Mouse (Mus musculus): ENCODE results near the gene Itch.
"Not testable (repeated sequence)": the region's sequence is repeated elsewhere in the genome, so short reads cannot be mapped to it uniquely, and the experiment has no call there.

Gene Itch

DNA sequence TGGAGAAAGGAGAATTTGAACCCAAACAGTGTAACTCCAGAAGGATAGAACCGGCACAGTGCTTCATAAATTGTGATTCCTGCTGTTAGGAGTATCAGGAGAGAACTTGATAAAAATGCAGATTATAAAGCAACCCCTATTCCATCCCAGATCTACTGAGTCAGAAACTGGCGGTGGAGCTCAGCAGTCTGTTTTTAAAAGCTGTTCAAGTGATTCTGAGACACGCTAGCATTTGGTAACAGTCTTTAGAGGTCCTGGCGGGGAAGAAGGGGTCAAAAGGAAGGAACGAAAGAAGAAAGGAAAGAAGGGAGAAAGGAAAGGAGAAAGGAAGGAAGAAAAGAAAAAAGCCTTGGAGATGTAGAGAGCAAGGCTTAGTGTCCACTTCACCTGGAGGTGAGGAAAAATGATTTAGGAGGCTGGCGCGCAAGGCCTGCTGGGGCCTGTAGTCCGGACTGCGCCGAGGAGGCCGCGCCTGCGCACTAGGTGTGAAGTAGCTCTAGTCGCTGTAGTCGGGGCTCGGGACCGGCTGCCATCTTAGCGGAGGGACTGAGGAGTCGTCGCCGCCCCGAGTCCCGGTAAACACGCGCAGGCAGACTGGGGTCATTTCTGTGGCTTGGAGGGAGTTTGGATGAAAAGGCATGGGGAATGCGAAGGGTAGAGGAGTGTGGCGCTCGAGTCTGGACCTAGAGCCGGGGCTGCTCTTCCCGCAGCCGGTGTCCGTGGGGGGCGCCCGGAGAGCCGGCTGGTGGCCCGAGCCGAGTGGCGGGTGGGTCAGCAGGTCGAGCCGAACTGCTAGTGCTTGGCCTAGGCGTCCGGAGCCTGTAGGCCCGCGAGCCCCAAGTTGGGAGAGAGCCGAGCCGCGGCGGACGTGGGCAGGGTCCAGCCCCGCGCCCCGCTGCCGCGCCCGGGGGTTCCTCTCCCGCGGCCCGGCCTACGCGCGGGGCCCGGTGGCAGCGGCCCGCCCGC, at the start of gene Itch:
Gene Itch (plus strand): TSS at position 499 of the 966 bp plus-strand sequence.
- peak; percentile 93 for DNase-seq (ENCODE audit: low spot score)

DNA sequence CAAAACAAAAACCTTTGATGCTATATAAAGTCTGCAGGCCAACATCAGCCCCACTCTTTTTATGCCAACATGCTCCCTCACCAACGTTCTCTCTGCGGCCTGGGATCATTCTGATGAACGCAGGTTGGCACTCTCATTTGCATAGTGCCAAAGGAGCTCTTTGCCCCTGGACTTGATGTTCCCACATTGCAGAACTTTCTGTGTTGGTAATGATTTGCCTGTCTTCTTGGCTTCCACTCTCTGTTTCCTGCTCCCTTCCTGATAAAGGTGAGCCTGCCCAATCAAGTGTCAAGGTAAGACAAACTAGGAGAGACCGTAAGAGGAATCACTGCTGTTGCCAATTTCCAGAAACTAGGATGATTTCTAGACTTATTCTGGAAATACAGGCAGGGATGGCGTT, 48.8 kb upstream of the Itch start:
- DNase-seq (ENCODE audit: low spot score): no peak

GRCm38 (mm10) chr2:155086328-155086727, 47.0 kb upstream of the Itch start:
- DNase-seq (ENCODE audit: low spot score): no peak

DNA sequence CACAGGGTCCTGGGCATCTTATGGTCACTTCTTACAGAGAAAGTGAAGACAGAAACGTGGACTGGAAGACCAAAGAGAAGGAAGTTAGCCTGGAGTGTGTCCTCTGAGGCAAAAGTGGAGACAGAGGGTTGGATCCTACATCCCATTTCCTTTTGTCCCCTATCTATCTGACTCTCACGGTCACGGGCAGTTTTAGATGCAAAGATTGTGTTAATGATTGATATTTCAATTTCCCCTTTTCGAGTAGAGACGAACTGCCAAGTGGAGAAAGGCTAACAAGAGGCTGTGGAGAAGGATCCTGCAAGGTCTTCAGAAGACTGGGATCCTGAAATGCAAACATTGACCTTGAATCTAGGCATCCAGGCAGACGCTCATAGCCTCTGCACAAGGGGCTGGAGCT, 45.0 kb upstream of the Itch start:
- no peak for DNase-seq (ENCODE audit: low spot score)

DNA sequence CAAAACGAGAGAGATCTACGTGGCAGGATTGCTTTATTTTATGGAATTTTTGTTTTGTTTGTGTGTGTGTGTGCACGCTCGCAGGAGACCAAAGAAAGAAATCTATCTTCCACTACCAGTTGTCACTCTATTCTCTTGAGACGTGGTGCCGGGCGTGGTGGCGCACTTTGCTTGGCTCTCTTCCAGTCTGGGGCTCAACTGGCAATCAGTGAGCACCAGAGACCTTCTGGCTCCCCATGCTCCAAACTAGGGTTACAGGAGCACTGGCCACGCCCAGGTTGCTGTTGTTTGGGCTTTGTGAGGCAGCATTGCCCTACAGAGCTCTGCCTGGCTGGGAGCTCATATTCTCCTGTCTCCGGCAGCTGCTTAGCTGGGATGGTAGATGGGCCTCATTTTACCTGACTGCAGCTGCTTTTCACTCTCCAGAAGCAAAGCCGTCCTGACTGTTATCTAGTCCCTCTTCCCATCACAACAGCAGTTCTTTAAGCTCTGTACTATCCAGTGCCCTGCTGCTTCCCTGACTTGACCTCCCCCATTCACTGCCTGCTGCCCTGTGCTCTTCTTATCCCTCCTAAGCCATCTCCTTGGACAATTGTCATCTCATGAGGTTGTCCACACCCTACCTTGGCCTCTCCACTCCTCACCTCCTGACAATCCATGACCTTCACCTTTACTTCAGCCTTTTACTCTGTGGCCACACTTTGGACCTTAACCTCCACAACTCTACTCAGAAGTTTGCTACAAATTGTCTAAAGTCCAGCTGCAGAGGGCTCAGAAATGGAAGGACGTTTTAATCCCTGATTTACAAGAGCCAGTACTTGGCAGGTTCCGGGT, 42.2 kb upstream of the Itch start:
- no peak for DNase-seq (ENCODE audit: low spot score)

DNA sequence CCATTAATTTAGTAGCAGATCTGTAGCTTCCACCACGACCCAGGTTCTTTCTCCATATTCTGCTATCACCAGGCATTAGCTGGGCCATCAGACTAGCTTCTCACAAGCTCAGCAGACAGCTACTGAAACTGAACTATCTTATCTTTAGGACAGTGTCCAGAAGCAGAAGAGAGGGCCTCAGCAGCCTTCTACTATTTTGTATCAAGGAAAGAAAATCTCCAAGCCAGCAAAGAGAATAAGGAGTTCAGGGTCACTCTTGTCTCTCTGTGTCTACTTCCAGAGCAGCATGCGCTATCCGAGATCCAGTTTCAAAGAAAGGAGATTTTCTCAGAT, 41.6 kb upstream of the Itch start:
- no peak for DNase-seq (ENCODE audit: low spot score)

GRCm38 (mm10) chr2:155093418-155093817, 39.9 kb upstream of the Itch start:
- no peak for DNase-seq (ENCODE audit: low spot score)

GRCm38 (mm10) chr2:155098720-155099380, 34.5 kb upstream of the Itch start:
- no peak for DNase-seq (ENCODE audit: low spot score)

- peak; percentile 22 for DNase-seq (ENCODE audit: low spot score)
Observed at GRCm38 (mm10) chr2:155099421-155099820, 33.9 kb upstream of the Itch start.

DNA sequence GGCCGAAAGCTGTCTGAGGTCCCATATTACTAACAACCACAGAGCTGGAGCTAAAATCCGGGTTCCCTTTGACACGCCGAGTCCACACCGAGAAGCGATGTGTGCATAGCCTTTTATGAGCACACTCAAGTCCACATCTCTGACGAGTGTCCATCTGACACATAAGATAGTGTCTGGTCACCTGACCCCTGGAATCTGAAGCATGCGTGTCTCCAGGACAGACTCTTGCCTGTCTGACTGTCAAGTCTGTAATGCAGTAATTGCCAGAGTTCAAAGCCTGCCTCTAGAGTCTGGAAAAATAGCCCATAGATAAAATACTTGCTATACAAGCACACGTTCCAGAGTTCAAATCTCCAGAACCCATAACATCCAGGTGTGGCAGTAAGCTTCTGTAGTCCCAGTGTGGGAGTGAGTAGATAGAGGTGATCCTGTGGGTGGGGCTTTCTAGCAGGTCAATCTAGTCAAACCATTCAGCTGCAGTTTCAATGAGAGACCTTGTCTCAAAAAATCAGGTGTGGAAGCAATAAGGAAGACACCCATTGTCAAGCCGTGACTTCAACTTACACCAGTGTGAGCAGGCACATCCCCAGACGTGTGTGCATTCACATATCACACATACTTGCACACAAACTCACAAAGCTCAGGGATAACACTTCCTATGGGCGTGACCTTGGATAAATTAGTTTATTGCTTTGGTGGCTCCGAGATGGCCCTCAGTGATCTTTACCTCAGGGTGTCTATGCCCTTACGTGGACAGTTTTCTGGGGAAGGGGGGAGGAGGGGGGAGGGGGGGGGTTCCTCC, 33.1 kb upstream of the Itch start:
- DNase-seq (ENCODE audit: low spot score): no peak

GRCm38 (mm10) chr2:155100796-155101259, 32.5 kb upstream of the Itch start:
- DNase-seq (ENCODE audit: low spot score): no peak

- DNase-seq (ENCODE audit: low spot score): no peak
Observed at GRCm38 (mm10) chr2:155101761-155102181, 31.5 kb upstream of the Itch start.

GRCm38 (mm10) chr2:155103607-155104006, 29.7 kb upstream of the Itch start:
- no peak for DNase-seq (ENCODE audit: low spot score)

DNA sequence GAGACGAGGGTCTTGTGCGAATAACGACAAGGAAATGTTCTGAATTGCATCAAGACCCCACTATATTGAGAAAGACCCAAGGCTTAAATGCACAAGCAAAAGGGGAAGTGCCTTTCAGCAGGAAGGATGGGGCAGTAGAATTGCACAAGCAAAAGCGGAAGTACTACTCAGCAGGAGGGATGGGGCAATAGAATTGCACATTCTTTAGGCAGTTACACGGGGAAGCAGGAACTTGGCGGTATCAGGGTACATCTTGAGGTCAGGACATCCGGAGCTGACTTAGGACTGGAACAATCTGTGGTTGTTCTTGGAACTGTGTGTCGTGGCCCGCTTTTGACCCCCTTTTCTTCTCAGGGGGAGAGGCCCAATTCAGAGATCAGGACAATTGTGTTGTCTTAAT, 26.0 kb upstream of the Itch start:
- not testable (repeated sequence) for DNase-seq (ENCODE audit: low spot score)

DNA sequence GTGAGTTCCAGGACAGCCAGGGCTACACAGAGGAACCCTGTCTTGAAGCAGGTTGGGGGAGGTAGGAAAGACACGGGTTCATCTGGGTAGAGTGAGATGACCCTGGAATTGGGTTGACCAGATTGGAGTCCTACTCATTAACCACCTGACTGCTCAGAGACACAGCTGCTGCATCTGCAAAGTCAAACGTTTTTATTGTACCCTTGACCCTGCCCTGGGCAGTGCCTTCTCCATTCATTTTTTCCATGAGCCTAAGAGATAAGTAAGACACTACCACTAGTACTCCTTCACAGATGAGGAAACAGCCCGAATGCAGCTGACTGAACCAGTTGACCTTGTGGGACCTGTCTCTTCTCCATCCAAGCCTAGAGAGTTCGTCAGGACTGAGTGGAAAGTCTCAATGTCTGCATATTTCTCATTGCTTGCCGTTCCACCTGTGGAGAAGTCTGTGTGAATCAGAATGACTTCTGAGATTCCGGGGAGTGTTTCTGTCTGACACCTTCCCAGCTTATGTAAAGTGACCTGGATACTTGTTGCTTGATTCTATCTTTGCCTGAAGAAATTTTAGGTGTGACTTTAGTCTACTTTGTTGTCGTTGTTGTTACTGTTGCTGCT, 18.0 kb upstream of the Itch start:
- no peak for DNase-seq (ENCODE audit: low spot score)

GRCm38 (mm10) chr2:155133977-155134860, 910 bp downstream of the Itch start:
- peak; percentile 16 for DNase-seq (ENCODE audit: low spot score)

GRCm38 (mm10) chr2:155135092-155135491, 1.8 kb downstream of the Itch start:
- DNase-seq (ENCODE audit: low spot score): no peak

DNA sequence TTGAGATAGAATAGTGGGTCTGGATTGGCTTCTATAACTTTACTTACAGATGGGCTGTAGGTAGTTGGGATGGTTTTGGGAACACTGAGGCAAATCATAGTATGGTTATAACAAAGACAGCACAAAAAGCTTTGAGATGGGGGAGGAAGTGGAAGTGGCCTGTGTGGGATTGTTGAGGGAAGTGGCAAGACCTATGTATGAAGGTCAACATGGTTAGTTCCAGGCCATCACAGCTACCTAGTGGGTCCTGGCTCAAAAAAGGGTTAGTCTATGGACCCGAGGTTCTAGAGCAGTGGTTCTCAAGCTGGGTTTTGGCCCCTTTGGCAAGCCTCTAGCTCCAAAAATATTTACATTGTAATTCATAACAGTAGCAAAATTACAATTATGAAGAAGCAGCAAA, 2.2 kb downstream of the Itch start:
- no peak for DNase-seq (ENCODE audit: low spot score)

GRCm38 (mm10) chr2:155140986-155141385, 7.7 kb downstream of the Itch start:
- no peak for DNase-seq (ENCODE audit: low spot score)

DNA sequence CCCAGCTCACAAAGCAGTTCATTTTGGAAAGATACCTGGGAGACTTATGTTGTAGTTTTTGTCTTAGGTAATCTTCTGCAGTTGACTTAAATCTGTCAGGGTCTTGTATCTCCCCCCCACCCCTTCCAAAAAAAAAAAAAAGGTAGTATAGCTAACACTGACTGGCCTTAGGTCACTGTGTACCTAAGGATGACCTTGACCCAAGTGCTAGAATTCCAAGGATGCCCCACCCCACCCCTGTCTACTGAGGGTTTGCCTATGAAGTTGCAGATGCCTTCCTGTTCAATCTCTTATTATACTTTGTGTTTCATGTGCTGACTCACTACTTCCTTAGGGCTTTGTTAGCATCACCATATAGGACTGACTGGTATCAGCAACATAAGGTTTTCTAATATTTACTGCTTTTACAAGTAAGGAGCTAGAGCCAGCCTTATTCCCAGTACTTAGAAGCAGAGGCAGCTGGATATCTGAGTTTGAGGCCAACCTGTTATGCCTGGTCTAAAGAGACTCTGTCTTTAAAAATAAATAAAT, 8.8 kb downstream of the Itch start:
- no peak for DNase-seq (ENCODE audit: low spot score)

Measured in urinary bladder, postnatal 14 days (tissue).